Mouse (Mus musculus) urinary bladder, postnatal 10 days (tissue): ENCODE measurements around the gene Epn2.

Source experiments
- DNase-seq: peaks from one replicate; pipeline ENCODE4 v3.0.0; 2022; ENCODE audit warnings: low spot score

Gene Epn2

DNA sequence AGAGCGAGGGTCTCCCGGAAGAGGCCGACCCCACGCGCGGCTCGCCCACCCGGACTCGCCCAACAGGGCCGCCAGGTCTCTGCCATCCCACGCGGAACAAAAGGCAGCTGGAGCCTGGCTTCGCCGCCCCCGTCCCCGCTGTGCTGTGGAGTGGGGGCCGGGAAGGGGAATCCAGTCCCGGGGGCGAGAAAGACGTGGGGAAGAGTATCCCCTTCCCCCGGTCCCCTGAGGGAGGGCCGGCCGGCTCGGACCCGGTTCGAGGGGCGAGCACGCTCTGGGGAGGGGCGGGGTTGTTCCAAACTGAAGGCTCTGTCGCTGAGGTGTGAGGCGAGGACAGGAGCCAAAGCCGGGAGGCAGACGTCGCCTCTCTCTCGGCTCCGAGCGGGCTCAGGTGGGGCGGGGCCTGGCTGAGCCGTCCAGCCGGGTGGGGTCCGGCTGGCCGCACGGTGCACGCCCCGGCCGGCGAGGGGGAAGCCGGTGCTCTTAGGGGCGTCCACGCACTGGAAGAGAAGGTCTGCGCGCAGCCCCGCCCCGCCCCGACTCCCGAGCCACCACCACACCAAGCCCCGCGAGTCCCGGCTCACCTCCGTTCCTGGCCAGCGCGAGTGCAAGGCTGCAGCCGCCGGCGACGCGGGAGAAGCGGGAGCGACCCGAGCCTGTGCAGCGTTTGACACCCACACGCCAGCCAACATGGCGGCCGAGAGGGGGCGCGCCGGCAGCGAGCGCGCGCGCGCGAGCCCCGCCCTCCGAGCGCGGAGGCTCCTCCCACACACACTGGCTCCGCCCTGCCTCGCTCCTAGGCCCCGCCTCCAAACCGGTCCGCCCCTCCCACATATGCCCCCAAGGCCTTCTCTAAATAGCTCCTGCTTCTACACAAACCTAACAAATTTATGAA is at the start of gene Epn2:
TSS of gene Epn2 (minus strand) at position 705 of the 895 bp plus-strand sequence.
- DNase-seq: peak; percentile 26

DNA sequence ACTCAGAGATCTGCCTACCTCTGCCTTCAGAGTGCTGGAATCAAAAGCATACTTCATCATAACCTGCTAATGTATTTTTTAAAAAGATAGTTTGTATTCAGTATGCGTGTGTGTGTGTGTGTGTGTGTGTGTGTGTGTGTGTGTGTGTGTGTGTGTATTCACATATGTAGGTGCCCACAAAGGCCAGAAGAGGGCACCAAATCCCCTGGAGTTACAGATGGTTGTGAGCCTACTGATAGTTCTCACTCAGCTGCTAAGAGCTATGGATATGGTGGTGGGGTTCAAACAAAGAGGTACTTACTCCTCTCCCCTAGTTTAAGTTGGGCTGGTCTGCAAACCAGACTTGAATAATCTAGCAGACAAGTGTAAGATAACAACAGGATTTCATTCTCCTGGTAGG is 47.0 kb upstream of the Epn2 start:
- no peak for DNase-seq

GRCm38 (mm10) chr11:61625136-61625535 is 45.6 kb upstream of the Epn2 start:
- DNase-seq: no peak

DNA sequence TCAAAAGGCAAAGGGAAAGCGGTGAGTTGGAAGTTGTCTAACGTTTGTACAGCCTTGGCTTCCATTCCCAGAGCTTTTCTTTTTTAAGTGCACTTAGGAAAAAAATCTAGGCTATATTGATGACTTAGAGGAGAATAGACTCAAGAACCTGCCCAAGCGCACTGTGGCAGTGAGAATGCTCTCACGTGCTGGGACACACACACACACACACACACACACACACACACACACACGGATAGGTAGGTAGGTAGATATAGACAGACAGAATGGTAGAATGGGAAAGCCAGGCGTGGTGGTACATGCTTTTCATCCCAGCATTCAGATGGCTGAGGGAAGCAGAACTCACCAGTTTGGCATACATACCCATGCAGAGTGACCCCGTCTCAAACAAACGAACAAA is 41.3 kb upstream of the Epn2 start:
- no peak for DNase-seq

GRCm38 (mm10) chr11:61620254-61620670 is 40.8 kb upstream of the Epn2 start:
- DNase-seq: peak; percentile 57

GRCm38 (mm10) chr11:61619791-61620241 is 40.3 kb upstream of the Epn2 start:
- DNase-seq: no peak

DNA sequence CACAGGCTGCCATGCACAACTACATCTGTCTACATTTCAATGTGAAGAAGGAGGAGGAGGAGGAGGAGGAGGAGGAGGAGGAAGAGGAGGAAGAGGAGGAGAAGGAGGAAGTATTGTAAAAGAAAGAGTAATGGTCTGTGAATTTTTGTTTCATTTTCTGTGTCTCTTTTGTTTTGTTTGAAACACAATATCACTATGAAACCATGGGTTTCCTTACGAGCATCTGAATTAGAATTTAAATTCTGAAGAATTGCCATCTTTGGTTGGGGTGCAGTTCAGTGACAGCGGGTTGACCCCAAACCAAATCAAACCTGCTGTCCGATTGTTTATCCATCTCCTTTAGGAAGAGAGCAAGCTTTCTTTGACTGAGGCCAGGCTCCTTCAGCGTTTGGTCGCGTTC is 39.9 kb upstream of the Epn2 start:
- DNase-seq: no peak

- no peak for DNase-seq
Observed at GRCm38 (mm10) chr11:61618571-61618970, 39.1 kb upstream of the Epn2 start.

DNA sequence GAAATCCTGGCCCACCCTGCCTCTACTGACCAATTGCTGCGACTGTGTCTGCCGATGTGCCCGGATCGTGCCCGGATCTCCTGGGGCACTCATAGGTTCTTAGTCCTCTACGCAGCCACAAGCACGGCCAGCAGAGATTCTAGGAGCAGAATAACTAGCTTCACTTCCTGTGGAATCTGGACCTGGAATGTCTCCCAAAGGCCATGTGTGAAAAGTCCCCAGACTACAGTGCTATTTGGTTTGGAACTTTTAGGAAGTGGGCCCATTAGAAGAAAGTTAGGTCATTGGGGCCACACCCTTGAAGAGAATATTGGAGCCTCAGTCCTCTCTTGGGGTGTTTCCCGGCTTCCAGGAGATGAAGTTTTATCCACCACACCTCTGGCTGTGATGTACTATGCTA is 38.6 kb upstream of the Epn2 start:
- DNase-seq: no peak

DNA sequence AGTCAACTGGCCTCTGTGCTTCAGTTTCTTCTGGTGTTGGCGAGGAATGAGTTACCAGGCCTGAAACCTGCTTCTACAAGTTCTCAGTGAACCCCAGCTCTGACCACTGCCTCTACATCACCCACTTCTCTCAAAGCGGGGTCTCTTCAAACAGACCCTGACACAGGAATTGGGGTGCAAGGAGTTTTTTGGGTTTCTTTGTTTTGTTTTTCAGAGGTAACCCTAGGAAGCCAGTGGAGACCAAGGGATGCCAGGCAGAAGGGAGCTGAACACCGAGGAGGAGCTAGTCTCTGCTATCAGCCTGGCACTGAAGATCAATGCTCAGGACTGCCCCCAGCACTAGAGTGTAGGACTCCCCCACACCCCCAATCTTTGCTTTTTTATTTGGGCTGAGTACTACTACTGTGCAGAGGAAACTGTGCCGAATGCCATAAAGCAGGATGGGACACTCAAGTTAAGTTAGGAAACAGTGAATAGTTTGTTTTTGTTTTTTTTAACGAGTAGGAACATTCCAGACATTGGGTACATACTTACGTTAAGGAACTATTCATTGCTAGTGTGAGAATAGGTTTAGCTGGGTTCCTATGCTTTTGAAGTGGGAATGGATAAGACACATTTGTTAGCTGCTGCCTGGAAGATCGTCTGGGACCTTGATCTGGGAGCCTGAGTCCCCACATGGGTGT is 37.9 kb upstream of the Epn2 start:
- DNase-seq: no peak

- no peak for DNase-seq
Observed at GRCm38 (mm10) chr11:61616523-61617292, 37.2 kb upstream of the Epn2 start.

DNA sequence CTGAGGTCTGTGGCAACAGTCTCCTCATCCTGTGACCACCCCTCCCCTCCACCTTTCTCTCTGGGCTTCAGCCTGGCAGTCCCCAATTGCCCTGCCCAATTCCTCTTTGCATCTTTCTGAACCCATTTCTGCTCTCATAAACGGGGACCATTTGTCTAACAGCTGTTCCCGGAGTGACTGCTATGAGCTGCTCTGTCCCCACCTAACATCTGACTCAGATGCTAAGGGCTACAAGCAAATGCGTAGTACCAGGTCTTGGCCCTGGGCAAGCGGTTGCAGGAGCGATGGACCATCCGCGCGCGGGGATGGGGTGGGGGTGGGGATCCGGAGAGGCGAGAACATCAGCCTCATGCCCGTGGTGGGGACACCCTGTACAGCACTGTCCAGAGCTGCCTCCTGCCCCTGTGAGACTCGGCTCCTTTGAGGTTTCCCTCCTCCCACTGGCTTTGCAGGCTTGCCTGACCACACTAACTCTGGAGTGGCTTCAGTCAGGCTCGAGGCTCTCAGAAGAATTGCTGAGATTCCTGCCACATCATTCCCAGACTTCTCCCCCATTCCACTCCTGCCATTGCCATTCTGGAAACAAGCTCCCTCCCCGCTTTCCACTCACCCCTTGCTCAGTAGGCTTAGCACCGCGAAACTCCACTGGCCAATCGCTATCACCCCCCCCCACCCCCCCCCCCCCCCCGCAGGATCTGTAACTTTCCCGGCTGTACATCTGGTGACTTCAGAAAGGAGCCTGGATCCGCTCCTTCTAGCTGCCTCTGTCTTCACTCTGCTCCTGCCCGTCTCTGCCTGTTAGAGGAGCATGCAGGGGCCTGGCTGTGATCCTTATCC is 36.4 kb upstream of the Epn2 start:
- no peak for DNase-seq

DNA sequence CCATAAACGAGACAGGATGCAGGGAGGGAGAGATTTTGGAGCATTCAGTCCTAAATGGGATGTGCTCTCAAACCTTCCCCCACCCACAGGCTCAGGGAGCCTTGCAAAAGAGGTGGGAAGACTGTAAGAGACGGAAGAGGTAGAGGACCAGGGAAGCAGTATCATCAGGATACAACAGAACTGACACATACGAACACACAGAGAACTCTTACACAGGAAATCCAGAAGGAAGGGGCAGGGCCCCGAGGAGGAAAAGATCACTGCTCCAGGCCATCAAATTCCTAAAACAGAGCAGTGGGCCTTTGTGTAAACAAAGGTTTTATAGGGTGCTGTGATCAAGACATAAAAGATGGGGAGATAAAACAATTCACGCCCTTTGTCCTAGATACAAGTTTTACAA is 34.9 kb upstream of the Epn2 start:
- DNase-seq: no peak

GRCm38 (mm10) chr11:61612116-61612635 is 32.7 kb upstream of the Epn2 start:
- no peak for DNase-seq

GRCm38 (mm10) chr11:61611197-61611596 is 31.7 kb upstream of the Epn2 start:
- no peak for DNase-seq

- no peak for DNase-seq
Observed at GRCm38 (mm10) chr11:61608072-61608471, 28.6 kb upstream of the Epn2 start.

DNA sequence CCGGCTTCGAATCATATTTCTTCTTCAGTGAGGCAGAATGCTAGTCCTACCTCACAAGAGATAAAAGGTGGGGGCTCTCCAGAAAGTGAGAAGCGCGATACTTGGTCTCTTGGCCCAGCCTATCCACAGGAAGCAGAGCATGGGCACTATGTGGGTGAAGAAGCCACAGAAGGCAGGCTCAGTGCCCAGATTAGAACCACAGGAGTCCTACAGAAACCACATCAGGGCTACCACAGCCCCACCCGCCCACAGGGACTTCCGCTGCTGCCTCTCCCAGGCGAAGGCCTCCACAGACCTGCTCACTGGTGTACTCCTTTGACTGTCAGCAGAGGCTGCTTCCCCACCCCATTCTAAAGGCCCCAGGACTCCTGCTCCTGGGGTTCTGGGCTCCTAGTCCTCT is 23.2 kb upstream of the Epn2 start:
- no peak for DNase-seq

- no peak for DNase-seq
Observed at GRCm38 (mm10) chr11:61601465-61601864, 22.0 kb upstream of the Epn2 start.

DNA sequence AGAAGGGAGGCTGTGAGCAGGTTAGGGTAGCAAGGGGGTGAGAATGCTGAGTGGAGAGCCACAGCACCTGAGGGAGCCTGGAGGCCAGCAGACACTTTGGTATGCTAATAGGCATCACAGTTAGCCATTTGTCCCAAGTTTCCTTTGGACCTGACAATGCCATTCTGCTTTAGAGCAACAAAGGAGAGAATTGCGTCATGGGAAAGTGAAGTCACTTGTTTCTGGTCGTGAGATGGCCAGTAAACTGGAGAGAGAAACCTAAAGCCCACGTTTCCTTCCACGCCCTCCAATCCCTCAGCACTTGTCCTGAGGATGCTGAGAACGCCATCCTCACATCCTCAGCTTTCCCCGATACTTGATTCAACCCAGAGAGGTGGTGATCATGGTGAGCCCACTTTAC is 18.9 kb upstream of the Epn2 start:
- DNase-seq: no peak

DNA sequence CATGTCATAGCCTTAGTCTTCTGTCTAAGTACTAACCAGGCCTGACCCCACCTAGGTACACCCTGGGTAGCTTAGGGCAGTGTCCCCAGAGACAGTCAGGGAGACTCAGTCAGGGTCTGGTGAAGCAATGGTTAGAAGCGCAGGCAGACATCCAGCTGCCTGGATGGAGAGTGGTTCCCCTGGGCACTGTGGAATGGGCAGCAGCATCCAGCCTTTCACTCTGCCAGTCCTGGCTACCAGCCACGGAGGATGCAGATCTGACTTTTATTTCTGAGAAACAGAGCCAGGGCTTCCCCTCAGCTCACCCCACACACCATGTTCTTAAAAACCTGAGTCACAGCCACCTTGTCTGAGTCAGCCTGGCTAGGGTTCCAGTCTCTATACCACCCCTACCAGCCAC is 18.0 kb upstream of the Epn2 start:
- DNase-seq: no peak

- no peak for DNase-seq
Observed at GRCm38 (mm10) chr11:61593069-61593468, 13.6 kb upstream of the Epn2 start.
